Comparison of ENCODE assay signal across 8 mouse cellular contexts in genomic region chr19:5638416-5639005, GRCm38 (mm10). TPM values are rescaled to one million over a fixed set of nuclear protein-coding genes. Genes with fewer than 3 reads are reported as not detected.
DNase-seq lines count a peak whose midpoint lies in the region; ATAC-seq and TF ChIP-seq lines count a peak whose summit lies in the region.

No protein-coding gene starts in this region.

- DNase-seq in heart, postnatal 10 days: no peak
- no peak for DNase-seq in ES-E14 (ENCODE audit: low read depth, low spot score)
- no peak for DNase-seq in heart, postnatal 0 days (ENCODE audit: low spot score)
- no peak for DNase-seq in thymus, postnatal 10 days (ENCODE audit: low spot score in 2 of 2)
- no peak for DNase-seq in adrenal gland, adult 2 months
- DNase-seq in urinary bladder, postnatal 10 days (ENCODE audit: low spot score): no peak

- H3K4me3 ChIP-seq in heart, embryonic 12.5 days: peak overlapping the region; percentile 95
- H3K4me3 ChIP-seq in ES-E14 (ENCODE audit: insufficient read depth in 1 of 2, low read depth in 1 of 2, low read length in 2 of 2, poor library complexity in 1 of 2, severe bottlenecking in 1 of 2) (peak overlapping the region in 1 of 2 experiments; percentile 75; a peak in 1 of 4 replicates), macrophage (ENCODE audit: inconsistent target) (peak overlapping the region; percentile 82)
- peak overlapping the region; percentile 70 for H3K4me3 ChIP-seq in heart, postnatal 0 days (ENCODE audit: low read depth, low read length)

- H3K9me3 ChIP-seq in heart, embryonic 12.5 days (replicated peaks): no peaks in the 10 kb centered on the region
- H3K9me3 ChIP-seq in ES-E14 (ENCODE audit: control insufficient read depth, insufficient read depth, low read depth, low read length): no peaks in the 10 kb centered on the region
- no peaks in the 10 kb centered on the region for H3K9me3 ChIP-seq in heart, postnatal 0 days (replicated peaks; ENCODE audit: control insufficient read depth, low read length)

- H3K4me1 ChIP-seq in heart, embryonic 12.5 days (replicated peaks): peaks cover 45% of the 10 kb centered on the region
- peaks cover 0 to 10% of the 10 kb centered on the region in 2 experiments; a peak in 1 of 4 replicates for H3K4me1 ChIP-seq in ES-E14 (ENCODE audit: control insufficient read depth in 2 of 2, insufficient read depth in 2 of 2, low read length in 2 of 2, poor library complexity in 1 of 2)
- peaks cover 16% of the 10 kb centered on the region for H3K4me1 ChIP-seq in heart, postnatal 0 days (ENCODE audit: control insufficient read depth, insufficient read depth)

- peak overlapping the region; percentile 78 for H3K4me2 ChIP-seq in heart, embryonic 12.5 days
- H3K4me2 ChIP-seq in heart, postnatal 0 days (ENCODE audit: low read depth, low read length): peak overlapping the region; percentile 69

- peaks cover 52% of the 10 kb centered on the region for H3K79me2 ChIP-seq in macrophage (ENCODE audit: inconsistent target)

- no peaks in the 10 kb centered on the region for H3K27me3 ChIP-seq in heart, embryonic 12.5 days (replicated peaks)
- H3K27me3 ChIP-seq in heart, postnatal 0 days (ENCODE audit: control insufficient read depth, insufficient read depth, low read length): no peaks in the 10 kb centered on the region

- in situ Hi-C loops in ES-E14 (cut with MboI; ENCODE audit: low sequenced_read_pairs in 2 of 2, unreplicated experiment in 2 of 2): no loop called here

- no peak for TF ChIP-seq EP300 in heart, postnatal 0 days (IDR thresholded peaks at IDR 0.05; ENCODE audit: low read depth)

- intact Hi-C loops in heart, postnatal 10 days (cut with DNase I): no loop called here

- no peak for ATAC-seq in heart, embryonic 12.5 days (ENCODE audit: insufficient number of reproducible peaks, low FRiP score)
- no peak for ATAC-seq in heart, postnatal 0 days (ENCODE audit: insufficient read depth, low read depth)

- TF ChIP-seq CTCF in heart, postnatal 0 days (IDR thresholded peaks at IDR 0.05; ENCODE audit: low read depth): no peak

- H3K36me3 ChIP-seq in heart, embryonic 12.5 days: peaks cover 50% of the 10 kb centered on the region
- H3K36me3 ChIP-seq in ES-E14 (ENCODE audit: control insufficient read depth, insufficient read depth, low read length, poor library complexity, severe bottlenecking) (peaks cover 16% of the 10 kb centered on the region), macrophage (ENCODE audit: inconsistent target) (peaks cover 47% of the 10 kb centered on the region)
- H3K36me3 ChIP-seq in heart, postnatal 0 days (replicated peaks; ENCODE audit: control insufficient read depth, insufficient read depth, low read length): peaks cover 41% of the 10 kb centered on the region

- WGBS in heart, embryonic 12.5 days: 89% methylated on average over 18 of the region's 18 CpGs
- 90% methylated on average over 18 of the region's 18 CpGs for WGBS in heart, postnatal 0 days
- 96% methylated on average over 18 of the region's 18 CpGs for WGBS in macrophage (ENCODE audit: missing documents)

- H3K9ac ChIP-seq in heart, embryonic 12.5 days: peak overlapping the region; percentile 95
- H3K9ac ChIP-seq in ES-E14 (ENCODE audit: insufficient read depth, low read depth, low read length, poor library complexity, severe bottlenecking): peak overlapping the region; percentile 90; the same call in 1 of the 2 replicates
- peak overlapping the region; percentile 86 for H3K9ac ChIP-seq in heart, postnatal 0 days (replicated peaks; ENCODE audit: low read depth, low read length)

- 0 out of 2 replicates have a peak overlapping the region, but pooled peaks have one; percentile 10 for H3K27ac ChIP-seq in heart, embryonic 12.5 days (ENCODE audit: poor library complexity, severe bottlenecking)
- H3K27ac ChIP-seq in ES-E14 (ENCODE audit: insufficient read depth, low read depth, low read length, poor library complexity, severe bottlenecking) (no peak overlapping the region), macrophage (peak overlapping the region; percentile 62)
- peak overlapping the region; percentile 95; the same call in 1 of the 2 replicates for H3K27ac ChIP-seq in heart, postnatal 0 days (ENCODE audit: low read depth)

TF ChIP-seq in ES-E14, 5 proteins besides CTCF, POLR2A, EP300 and RAD21 (continues in another document):
- TF ChIP-seq CHD2 (IDR thresholded peaks at IDR 0.05; ENCODE audit: low read depth, low read length): no peak
- TF ChIP-seq HCFC1 (IDR thresholded peaks at IDR 0.05; ENCODE audit: borderline replicate concordance, insufficient read depth, low read length): no peak
- no peak for TF ChIP-seq MAFK (IDR thresholded peaks at IDR 0.05; ENCODE audit: insufficient read depth, low read depth, low read length)

RNA-seq across cellular contexts. Expression of gene Rela, which starts 1.2 kb away (rescaled TPM):
- polyA plus RNA-seq in heart, embryonic 12.5 days (2016; fragmentation: Nextera tagmentation; extraction: Ambion mirVana): 41.3 and 42.5 TPM in 2 replicates
- total RNA-seq in heart, postnatal 10 days (2021): 10 to 100 TPM; 32.6 to 38.2 TPM
- 9.7 and 12.1 TPM in 2 replicates for total RNA-seq in ES-E14 (2012; rRNA removed)
- total RNA-seq in heart, postnatal 0 days (2014; rRNA removed; ENCODE audit: low replicate concordance): 26.3 and 49.5 TPM in 2 replicates
- 22.9 and 23.6 TPM in 2 replicates for polyA plus RNA-seq in heart, postnatal 0 days (2015; fragmentation: Nextera tagmentation; extraction: Ambion mirVana)
- total RNA-seq in macrophage (2018; cell fraction: chromatin; rRNA removed): 100 to 1,000 TPM in 17 of 26 experiments, 10 to 100 TPM in 9; 37.5 to 235 (median 127) TPM
- total RNA-seq in macrophage (2018; cell fraction: cytosol; rRNA removed): 100 to 1,000 TPM in 9 of 26 experiments, 10 to 100 TPM in 17; 52.9 to 219 (median 78.0) TPM
- 100 to 1,000 TPM in 17 of 26 experiments, 10 to 100 TPM in 9; 37.3 to 243 (median 122) TPM for total RNA-seq in macrophage (2018; cell fraction: nucleus; rRNA removed)
- 48.3 to 268 TPM (median 62.4 TPM) in 3 replicates for polyA plus RNA-seq in macrophage (2018)
- 100 to 1,000 TPM in 1 of 2 experiments, 10 to 100 TPM in 1; 89.8 to 149 TPM for total RNA-seq in adrenal gland, adult 2 months (2021)
- 163 and 221 TPM in 2 replicates for polyA plus RNA-seq in adrenal gland, adult 2 months (2012; rRNA removed)

RNA-seq across cellular contexts. Expression of gene Sipa1, which starts 25.0 kb away (rescaled TPM):
- 25.5 and 28.1 TPM in 2 replicates for polyA plus RNA-seq in heart, embryonic 12.5 days (2016; fragmentation: Nextera tagmentation; extraction: Ambion mirVana)
- total RNA-seq in heart, postnatal 10 days (2021): 10 to 100 TPM; 44.2 to 49.6 TPM
- total RNA-seq in ES-E14 (2012; rRNA removed): 10.5 and 14.5 TPM in 2 replicates
- 33.2 and 37.8 TPM in 2 replicates for total RNA-seq in heart, postnatal 0 days (2014; rRNA removed; ENCODE audit: low replicate concordance)
- polyA plus RNA-seq in heart, postnatal 0 days (2015; fragmentation: Nextera tagmentation; extraction: Ambion mirVana): 12.3 and 14.0 TPM in 2 replicates
- 100 to 1,000 TPM in 15 of 26 experiments, 10 to 100 TPM in 11; 19.1 to 204 (median 103) TPM for total RNA-seq in macrophage (2018; cell fraction: chromatin; rRNA removed)
- 10 to 100 TPM; 20.1 to 61.2 (median 43.2) TPM for total RNA-seq in macrophage (2018; cell fraction: cytosol; rRNA removed)
- 100 to 1,000 TPM in 2 of 26 experiments, 10 to 100 TPM in 24; 18.2 to 149 (median 64.2) TPM for total RNA-seq in macrophage (2018; cell fraction: nucleus; rRNA removed)
- polyA plus RNA-seq in macrophage (2018): 29.5 to 49.9 TPM (median 44.1 TPM) in 3 replicates
- 10 to 100 TPM; 39.8 to 62.1 TPM for total RNA-seq in adrenal gland, adult 2 months (2021)
- polyA plus RNA-seq in adrenal gland, adult 2 months (2012; rRNA removed): 165 and 177 TPM in 2 replicates

RNA-seq across cellular contexts. Expression of gene Kat5, which starts 28.5 kb away (rescaled TPM):
- 31.5 and 36.1 TPM in 2 replicates for polyA plus RNA-seq in heart, embryonic 12.5 days (2016; fragmentation: Nextera tagmentation; extraction: Ambion mirVana)
- 10 to 100 TPM; 34.2 to 43.5 TPM for total RNA-seq in heart, postnatal 10 days (2021)
- total RNA-seq in ES-E14 (2012; rRNA removed): 52.2 and 75.6 TPM in 2 replicates
- 55.4 and 164 TPM in 2 replicates for total RNA-seq in heart, postnatal 0 days (2014; rRNA removed; ENCODE audit: low replicate concordance)
- 27.0 and 29.7 TPM in 2 replicates for polyA plus RNA-seq in heart, postnatal 0 days (2015; fragmentation: Nextera tagmentation; extraction: Ambion mirVana)
- 100 to 1,000 TPM in 22 of 26 experiments, 10 to 100 TPM in 4; 93.1 to 151 (median 124) TPM for total RNA-seq in macrophage (2018; cell fraction: chromatin; rRNA removed)
- total RNA-seq in macrophage (2018; cell fraction: cytosol; rRNA removed): 10 to 100 TPM; 34.6 to 53.5 (median 42.2) TPM
- 100 to 1,000 TPM in 3 of 26 experiments, 10 to 100 TPM in 23; 52.5 to 107 (median 79.0) TPM for total RNA-seq in macrophage (2018; cell fraction: nucleus; rRNA removed)
- 35.4 to 54.4 TPM (median 47.1 TPM) in 3 replicates for polyA plus RNA-seq in macrophage (2018)
- total RNA-seq in adrenal gland, adult 2 months (2021): 10 to 100 TPM; 75.5 to 76.9 TPM
- 43.8 and 54.1 TPM in 2 replicates for polyA plus RNA-seq in adrenal gland, adult 2 months (2012; rRNA removed)

RNA-seq across cellular contexts. Expression of gene Rnaseh2c, which starts 36.8 kb away (rescaled TPM):
- polyA plus RNA-seq in heart, embryonic 12.5 days (2016; fragmentation: Nextera tagmentation; extraction: Ambion mirVana): 102 and 110 TPM in 2 replicates
- 10 to 100 TPM; 63.6 to 76.0 TPM for total RNA-seq in heart, postnatal 10 days (2021)
- 87.9 and 99.5 TPM in 2 replicates for total RNA-seq in ES-E14 (2012; rRNA removed)
- total RNA-seq in heart, postnatal 0 days (2014; rRNA removed; ENCODE audit: low replicate concordance): 42.4 and 57.6 TPM in 2 replicates
- polyA plus RNA-seq in heart, postnatal 0 days (2015; fragmentation: Nextera tagmentation; extraction: Ambion mirVana): 50.7 and 51.8 TPM in 2 replicates
- 10 to 100 TPM in 6 of 26 experiments, 1 to 10 TPM in 17, under 1 TPM in 1, not detected in 2; 0.74 to 18.8 (median 7.3) TPM for total RNA-seq in macrophage (2018; cell fraction: chromatin; rRNA removed)
- total RNA-seq in macrophage (2018; cell fraction: cytosol; rRNA removed): 10 to 100 TPM in 25 of 26 experiments, 1 to 10 TPM in 1; 8.9 to 46.0 (median 22.8) TPM
- 10 to 100 TPM in 13 of 26 experiments, 1 to 10 TPM in 13; 3.1 to 30.7 (median 9.9) TPM for total RNA-seq in macrophage (2018; cell fraction: nucleus; rRNA removed)
- polyA plus RNA-seq in macrophage (2018): 11.6 to 23.4 TPM (median 21.6 TPM) in 3 replicates
- 100 to 1,000 TPM; 109 to 147 TPM for total RNA-seq in adrenal gland, adult 2 months (2021)
- 97.9 and 99.7 TPM in 2 replicates for polyA plus RNA-seq in adrenal gland, adult 2 months (2012; rRNA removed)

RNA-seq across cellular contexts. Expression of gene Map3k11, which starts 50.0 kb away (rescaled TPM):
- polyA plus RNA-seq in heart, embryonic 12.5 days (2016; fragmentation: Nextera tagmentation; extraction: Ambion mirVana): 30.6 and 32.8 TPM in 2 replicates
- 10 to 100 TPM; 41.3 to 47.8 TPM for total RNA-seq in heart, postnatal 10 days (2021)
- total RNA-seq in ES-E14 (2012; rRNA removed): 15.0 and 19.3 TPM in 2 replicates
- total RNA-seq in heart, postnatal 0 days (2014; rRNA removed; ENCODE audit: low replicate concordance): 43.5 and 51.5 TPM in 2 replicates
- polyA plus RNA-seq in heart, postnatal 0 days (2015; fragmentation: Nextera tagmentation; extraction: Ambion mirVana): 16.3 and 17.0 TPM in 2 replicates
- 10 to 100 TPM; 19.3 to 86.5 (median 44.6) TPM for total RNA-seq in macrophage (2018; cell fraction: chromatin; rRNA removed)
- total RNA-seq in macrophage (2018; cell fraction: cytosol; rRNA removed): 10 to 100 TPM; 33.8 to 69.3 (median 53.0) TPM
- 10 to 100 TPM; 35.9 to 78.0 (median 54.2) TPM for total RNA-seq in macrophage (2018; cell fraction: nucleus; rRNA removed)
- polyA plus RNA-seq in macrophage (2018): 29.4 to 53.8 TPM (median 31.8 TPM) in 3 replicates
- 10 to 100 TPM; 42.6 to 44.2 TPM for total RNA-seq in adrenal gland, adult 2 months (2021)
- 102 and 104 TPM in 2 replicates for polyA plus RNA-seq in adrenal gland, adult 2 months (2012; rRNA removed)
